Mouse (Mus musculus): ENCODE results near the gene Olfr1234. TPM values are rescaled to one million over a fixed set of nuclear protein-coding genes. Genes with fewer than 3 reads are reported as not detected.

The Olfr1234 gene
- not detected for total RNA-seq (2021)
- long read RNA-seq, experiment 1 = 0 reads
- long read RNA-seq, experiment 2 = 0 reads

DNA sequence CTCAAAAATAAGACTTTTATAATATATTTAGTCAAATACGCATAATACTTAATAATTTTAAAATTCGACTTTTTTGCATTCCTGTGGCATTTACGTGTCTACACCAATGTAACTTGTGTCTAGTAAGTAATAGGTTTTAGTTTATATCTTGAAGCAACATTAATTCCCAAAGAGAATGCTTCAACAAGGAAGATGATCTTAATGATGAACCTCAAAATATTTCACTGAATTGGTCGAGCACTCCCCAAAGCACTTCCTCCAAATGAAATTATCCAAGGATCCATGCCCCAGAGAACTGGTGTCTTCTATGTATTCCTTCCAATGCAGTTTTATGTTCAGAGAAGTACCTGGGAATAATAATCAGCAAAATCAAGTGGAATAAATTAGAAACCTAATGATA, at the start of gene Olfr1234:
TSS of gene Olfr1234 (minus strand) at position 101 of the 400 bp plus-strand sequence.
- no peak for DNase-seq (ENCODE audit: low spot score in 2 of 2)

GRCm38 (mm10) chr2:89409576-89409975, 44.9 kb upstream of the Olfr1234 start, which contains the start of gene Olfr1238:
Olfr1238 (minus strand) TSS chr2:89409676.
- DNase-seq (ENCODE audit: low spot score in 2 of 2) = no peak

DNA sequence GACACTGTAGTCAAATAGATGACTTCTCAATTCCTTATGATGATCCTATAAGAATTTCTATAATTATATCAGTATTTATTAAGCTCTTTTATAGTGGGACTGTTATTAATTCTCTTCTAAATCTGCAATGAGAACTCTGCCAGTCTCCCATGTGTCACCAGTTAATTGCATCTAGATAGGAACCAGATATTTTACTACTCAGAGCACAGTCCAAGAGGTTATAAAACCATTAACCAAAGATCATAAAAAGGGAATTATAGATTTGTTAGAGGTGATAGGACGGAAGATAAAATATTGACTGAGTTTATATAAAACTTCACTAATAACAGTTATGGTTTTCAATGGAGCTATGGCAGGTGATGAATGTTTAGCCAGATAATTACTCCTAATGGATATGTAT, 36.2 kb upstream of the Olfr1234 start:
- no peak for DNase-seq (ENCODE audit: low spot score in 2 of 2)

- no peak for DNase-seq (ENCODE audit: low spot score in 2 of 2)
Observed at GRCm38 (mm10) chr2:89342298-89342697, 22.4 kb downstream of the Olfr1234 start, which contains the start of gene Olfr1233. Olfr1233 (minus strand) TSS chr2:89342398.

DNA sequence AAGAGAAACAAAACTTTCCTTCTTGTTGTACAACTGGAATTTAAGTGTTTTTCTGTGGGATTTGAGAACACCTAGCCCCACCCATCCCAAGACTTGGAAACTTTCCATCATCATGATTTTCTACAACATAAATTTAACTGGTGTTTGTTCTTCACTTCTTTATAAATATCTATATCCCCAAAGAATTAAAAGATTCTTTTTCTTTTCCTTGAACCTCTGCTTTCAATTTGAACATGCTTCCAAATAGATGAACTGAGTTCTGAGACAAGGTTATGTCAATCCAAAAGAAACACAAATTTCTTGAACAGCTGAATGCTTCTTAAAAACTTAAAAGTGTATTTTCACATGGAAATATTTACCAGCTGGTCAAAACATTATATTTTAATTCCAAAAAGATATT, 35.1 kb downstream of the Olfr1234 start, which contains the start of gene Olfr1232:
TSS of gene Olfr1232 (minus strand) at position 101 of the 400 bp plus-strand sequence.
- DNase-seq (ENCODE audit: low spot score in 2 of 2) = no peak

Other genes starting within 250 kb of the Olfr1234 start
- not detected for gene Olfr1221, start 247.6 kb downstream of the Olfr1234 start, total RNA-seq (2021)
- gene Olfr1222, start 231.8 kb downstream of the Olfr1234 start, total RNA-seq (2021) = not detected
- not detected for gene Olfr1223, start 213.3 kb downstream of the Olfr1234 start, total RNA-seq (2021)
- gene Olfr1224-ps1, start 200.8 kb downstream of the Olfr1234 start, total RNA-seq (2021) = not detected
- gene Olfr1225, start 190.2 kb downstream of the Olfr1234 start, total RNA-seq (2021) = not detected
- not detected for gene Olfr1226, start 164.8 kb downstream of the Olfr1234 start, total RNA-seq (2021)
- not detected for gene Olfr1228, start 110.8 kb downstream of the Olfr1234 start, total RNA-seq (2021)
- gene Olfr1229, start 76.9 kb downstream of the Olfr1234 start, total RNA-seq (2021) = not detected
- not detected for gene Olfr1230, start 67.6 kb downstream of the Olfr1234 start, total RNA-seq (2021)
- not detected for gene Olfr1231, start 57.8 kb downstream of the Olfr1234 start, total RNA-seq (2021)
- not detected for gene Olfr1232, start 35.2 kb downstream of the Olfr1234 start, total RNA-seq (2021)
- not detected for gene Olfr1233, start 22.5 kb downstream of the Olfr1234 start, total RNA-seq (2021)
- not detected for gene Olfr1238, start 44.8 kb upstream of the Olfr1234 start, total RNA-seq (2021)
- gene Olfr1239, start 55.5 kb upstream of the Olfr1234 start, total RNA-seq (2021) = not detected
- gene Olfr1240, start 78.1 kb upstream of the Olfr1234 start, total RNA-seq (2021) = not detected
- gene Olfr1241, start 122.3 kb upstream of the Olfr1234 start, total RNA-seq (2021) = not detected
- not detected for gene Olfr1242, start 133.5 kb upstream of the Olfr1234 start, total RNA-seq (2021)
- gene Olfr1243, start 166.6 kb upstream of the Olfr1234 start, total RNA-seq (2021) = not detected
- not detected for gene Olfr1245, start 213.6 kb upstream of the Olfr1234 start, total RNA-seq (2021)
- gene Olfr1246, start 228.3 kb upstream of the Olfr1234 start, total RNA-seq (2021) = not detected
- under 1 TPM; 0.07 to 0.08 TPM for gene Olfr1247, start 249.3 kb upstream of the Olfr1234 start, total RNA-seq (2021)